Mouse (Mus musculus): ENCODE measurements at regions not wholly inside any gene's neighbourhood (a gene's known extent, or its start where the extent isn't known, plus 50 kb on each side); places are given as distances from the start of the nearest gene placed in this dataset.

- DNase-seq (ENCODE audit: low read depth, low spot score): peak; percentile 56
- no peaks in the 10 kb centered on the region for H3K79me2 ChIP-seq (ENCODE audit: control insufficient read depth, insufficient read depth, low read length, poor library complexity)
- no peaks in the 10 kb centered on the region; a peak in 1 of 4 replicates for H3K4me1 ChIP-seq (ENCODE audit: control insufficient read depth in 1 of 2, insufficient read depth in 2 of 2, low read length in 2 of 2)
- no peak overlapping the region for H3K4me3 ChIP-seq (ENCODE audit: control insufficient read depth in 1 of 2, insufficient read depth in 1 of 2, low read depth in 2 of 2, low read length in 2 of 2)
- TF ChIP-seq RAD21 (IDR thresholded peaks at IDR 0.05; ENCODE audit: low read depth, low read length) (peak; percentile 26), TAL1 (IDR thresholded peaks at IDR 0.05; ENCODE audit: low read length) (no peak), USF1 (IDR thresholded peaks at IDR 0.05; ENCODE audit: low read depth, low read length) (no peak), CTCF (IDR thresholded peaks at IDR 0.05 in 2 of 3, conservative IDR thresholded peaks at IDR 0.05 in 1 of 3; ENCODE audit: control insufficient read depth in 1 of 3, insufficient read depth in 1 of 3, low read depth in 2 of 3, low read length in 3 of 3, poor library complexity in 1 of 3, severe bottlenecking in 1 of 3) (peak; percentile 47 to 54 (median 54)), SMC3 (IDR thresholded peaks at IDR 0.05; ENCODE audit: low read depth, low read length) (peak; percentile 62), ZNF384 (IDR thresholded peaks at IDR 0.05; ENCODE audit: low read depth, low read length) (no peak), ELF1 (IDR thresholded peaks at IDR 0.05; ENCODE audit: low read depth, low read length) (no peak), ZMIZ1 (IDR thresholded peaks at IDR 0.05; ENCODE audit: low read depth, low read length) (no peak), ZC3H11A (IDR thresholded peaks at IDR 0.05; ENCODE audit: low read depth, low read length) (peak; percentile 34; the same call in 1 of the 2 replicates), MAZ (IDR thresholded peaks at IDR 0.05; ENCODE audit: low read depth, low read length) (no peak)
- no peaks in the 10 kb centered on the region for H3K36me3 ChIP-seq (ENCODE audit: control insufficient read depth in 1 of 2, insufficient read depth in 2 of 2, low read length in 2 of 2)
- no peak overlapping the region for H3K27ac ChIP-seq (ENCODE audit: control insufficient read depth, low read depth, low read length)
- no peaks in the 10 kb centered on the region for H3K9me3 ChIP-seq (replicated peaks; ENCODE audit: insufficient read depth, low read length)
- H3K27me3 ChIP-seq (ENCODE audit: control insufficient read depth in 1 of 2, insufficient read depth in 2 of 2, low read length in 2 of 2): no peaks in the 10 kb centered on the region
- no peak overlapping the region for H3K9ac ChIP-seq (ENCODE audit: control insufficient read depth, low read depth, low read length, poor library complexity, severe bottlenecking)
Measured at GRCm38 (mm10) chr2:11396835-11397234, 157.0 kb downstream of the Pfkfb3 start.

DNA sequence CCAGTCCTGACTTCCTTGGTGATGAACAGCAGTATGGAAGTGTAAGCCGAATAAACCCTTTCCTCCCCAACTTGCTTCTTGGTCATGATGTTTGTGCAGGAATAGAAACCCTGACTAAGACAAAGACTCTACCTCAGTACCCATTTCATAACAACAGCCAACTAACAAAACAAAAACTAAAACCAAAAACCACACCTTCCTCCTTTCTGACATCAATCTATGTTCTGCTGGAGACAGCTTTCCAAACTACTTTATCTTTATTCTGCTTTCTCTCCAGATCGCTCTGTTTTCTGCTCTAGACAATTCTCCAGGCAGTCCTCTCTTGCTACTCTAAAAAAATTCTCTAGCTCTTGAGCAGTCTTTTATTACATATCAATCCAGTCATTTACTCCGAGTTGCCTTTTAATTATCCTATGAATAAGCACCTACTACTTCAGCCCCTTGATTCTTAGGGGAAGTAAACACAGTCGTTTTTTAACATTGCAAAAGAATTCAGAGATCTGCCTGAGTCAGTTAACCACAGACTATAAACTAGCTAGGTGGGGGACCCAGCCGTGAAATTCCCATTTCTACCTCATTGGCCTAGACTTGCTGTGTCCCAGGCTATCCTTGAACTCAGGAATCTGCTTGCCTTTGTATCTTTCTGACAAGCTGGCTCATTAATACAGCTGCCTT, 159.1 kb downstream of the Pfkfb3 start:
- H3K79me2 ChIP-seq (ENCODE audit: control insufficient read depth, insufficient read depth, low read length, poor library complexity): no peaks in the 10 kb centered on the region
- H3K27me3 ChIP-seq (ENCODE audit: control insufficient read depth in 1 of 2, insufficient read depth in 2 of 2, low read length in 2 of 2): no peaks in the 10 kb centered on the region
- H3K9me3 ChIP-seq (replicated peaks; ENCODE audit: insufficient read depth, low read length): no peaks in the 10 kb centered on the region
- H3K9ac ChIP-seq (ENCODE audit: control insufficient read depth, low read depth, low read length, poor library complexity, severe bottlenecking): no peak overlapping the region
- no peak overlapping the region for H3K27ac ChIP-seq (ENCODE audit: control insufficient read depth, low read depth, low read length)
- DNase-seq (ENCODE audit: low read depth, low spot score): peak; percentile 27
- no peaks in the 10 kb centered on the region for H3K36me3 ChIP-seq (ENCODE audit: control insufficient read depth in 1 of 2, insufficient read depth in 2 of 2, low read length in 2 of 2)
- no peak overlapping the region for H3K4me3 ChIP-seq (ENCODE audit: control insufficient read depth in 1 of 2, insufficient read depth in 1 of 2, low read depth in 2 of 2, low read length in 2 of 2)
- H3K4me1 ChIP-seq (ENCODE audit: control insufficient read depth in 1 of 2, insufficient read depth in 2 of 2, low read length in 2 of 2): no peaks in the 10 kb centered on the region; a peak in 1 of 4 replicates
- TF ChIP-seq MXI1 (IDR thresholded peaks at IDR 0.05; ENCODE audit: low read depth, low read length) (no peak), JUND (IDR thresholded peaks at IDR 0.05; ENCODE audit: low read depth, low read length) (no peak), EP300 (IDR thresholded peaks at IDR 0.05; ENCODE audit: low read depth in 1 of 2, low read length in 2 of 2) (no peak), MYC (IDR thresholded peaks at IDR 0.05; ENCODE audit: low read depth, low read length) (no peak), GATA1 (IDR thresholded peaks at IDR 0.05; ENCODE audit: low read depth, low read length) (no peak), E2F4 (IDR thresholded peaks at IDR 0.05; ENCODE audit: borderline replicate concordance, low read depth, low read length) (no peak), SIN3A (IDR thresholded peaks at IDR 0.05; ENCODE audit: low read length) (no peak), CTCF (IDR thresholded peaks at IDR 0.05 in 2 of 3, conservative IDR thresholded peaks at IDR 0.05 in 1 of 3; ENCODE audit: control insufficient read depth in 1 of 3, insufficient read depth in 1 of 3, low read depth in 2 of 3, low read length in 3 of 3, poor library complexity in 1 of 3, severe bottlenecking in 1 of 3) (no peak), UBTF (IDR thresholded peaks at IDR 0.05; ENCODE audit: borderline replicate concordance, insufficient read depth, low read depth, low read length) (no peak), ZC3H11A (IDR thresholded peaks at IDR 0.05; ENCODE audit: low read depth, low read length) (no peak), USF2 (IDR thresholded peaks at IDR 0.05; ENCODE audit: borderline replicate concordance in 1 of 2, insufficient read depth in 1 of 2, low read depth in 1 of 2, low read length in 2 of 2) (no peak), TCF12 (IDR thresholded peaks at IDR 0.05; ENCODE audit: low read depth, low read length) (no peak)
